Mouse (Mus musculus): ENCODE results near the gene Spag16. TPM values are rescaled to one million over a fixed set of nuclear protein-coding genes. Genes with fewer than 3 reads are reported as not detected.
"Not testable (repeated sequence)": the region's sequence is repeated elsewhere in the genome, so short reads cannot be mapped to it uniquely, and the experiment has no call there.

Spag16 gene
- polyA plus RNA-seq, 1 experiment, result not detected

DNA sequence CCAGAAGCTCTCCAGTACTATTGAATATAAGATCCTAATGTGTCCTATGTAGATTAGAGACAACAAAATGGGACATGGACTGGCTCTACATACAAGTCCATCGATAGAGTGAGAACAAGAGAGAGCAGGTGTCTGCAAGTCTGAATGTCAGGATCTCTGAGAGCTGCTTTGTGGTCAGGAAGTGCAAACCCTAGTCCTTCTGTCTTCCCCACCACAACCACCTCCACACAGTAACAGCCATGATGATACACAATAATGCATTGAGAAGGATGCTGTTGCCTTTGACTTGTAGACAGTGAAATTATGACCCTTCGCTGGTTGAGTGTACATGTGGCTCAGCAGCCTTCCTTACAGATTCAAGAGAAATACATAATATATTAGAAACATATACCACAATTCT lies 16.6 kb upstream of the Spag16 start:
- WGBS, result 82% methylated on average over 2 of the region's 2 CpGs
- Histone ChIP-seq H3K4me1 (ENCODE audit: control insufficient read depth, insufficient read depth, insufficient read length, low read length) (no peaks in the 10 kb centered on the region), H3K27ac (ENCODE audit: insufficient read depth, low read depth, low read length) (no peak overlapping the region), H3K27me3 (ENCODE audit: control insufficient read depth, insufficient read depth, low read length) (no peaks in the 10 kb centered on the region), H3K4me3 (ENCODE audit: low read depth, low read length) (no peak overlapping the region), H3K36me3 (ENCODE audit: control insufficient read depth, insufficient read depth, low read length) (no peaks in the 10 kb centered on the region)
- TF ChIP-seq CTCF (IDR thresholded peaks at IDR 0.05; ENCODE audit: extremely low read depth, insufficient read length, insufficient replicate concordance, low read depth, low read length) (no peak), POLR2A (IDR thresholded peaks at IDR 0.05; ENCODE audit: low read depth, low read length) (no peak)

DNA sequence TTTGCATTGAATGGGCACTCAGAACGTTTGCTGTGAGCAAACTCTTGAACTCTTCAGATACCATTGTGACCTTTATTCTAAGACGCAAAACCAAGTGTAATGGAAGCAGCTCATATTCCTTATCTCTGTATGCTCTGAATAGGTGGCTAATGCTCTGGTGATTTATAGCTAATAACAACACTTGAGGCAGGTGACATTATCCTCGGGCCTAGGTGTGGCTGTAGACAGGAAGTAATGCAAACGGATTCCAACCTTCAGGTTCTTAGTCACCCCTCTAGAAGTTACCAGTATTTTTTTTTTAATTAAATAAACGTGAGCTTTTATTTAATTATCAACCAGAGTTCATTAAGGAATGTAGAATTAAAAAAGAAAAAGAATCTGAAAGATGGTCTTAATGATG lies 1.1 kb upstream of the Spag16 start:
- H3K36me3 ChIP-seq (ENCODE audit: control insufficient read depth, insufficient read depth, low read length); H3K4me1 ChIP-seq (ENCODE audit: control insufficient read depth, insufficient read depth, insufficient read length, low read length); H3K4me3 ChIP-seq (ENCODE audit: low read depth, low read length); H3K27ac ChIP-seq (ENCODE audit: insufficient read depth, low read depth, low read length); H3K27me3 ChIP-seq (ENCODE audit: control insufficient read depth, insufficient read depth, low read length): not testable (repeated sequence)
- 28% methylated on average over 5 of the region's 5 CpGs for WGBS

DNA sequence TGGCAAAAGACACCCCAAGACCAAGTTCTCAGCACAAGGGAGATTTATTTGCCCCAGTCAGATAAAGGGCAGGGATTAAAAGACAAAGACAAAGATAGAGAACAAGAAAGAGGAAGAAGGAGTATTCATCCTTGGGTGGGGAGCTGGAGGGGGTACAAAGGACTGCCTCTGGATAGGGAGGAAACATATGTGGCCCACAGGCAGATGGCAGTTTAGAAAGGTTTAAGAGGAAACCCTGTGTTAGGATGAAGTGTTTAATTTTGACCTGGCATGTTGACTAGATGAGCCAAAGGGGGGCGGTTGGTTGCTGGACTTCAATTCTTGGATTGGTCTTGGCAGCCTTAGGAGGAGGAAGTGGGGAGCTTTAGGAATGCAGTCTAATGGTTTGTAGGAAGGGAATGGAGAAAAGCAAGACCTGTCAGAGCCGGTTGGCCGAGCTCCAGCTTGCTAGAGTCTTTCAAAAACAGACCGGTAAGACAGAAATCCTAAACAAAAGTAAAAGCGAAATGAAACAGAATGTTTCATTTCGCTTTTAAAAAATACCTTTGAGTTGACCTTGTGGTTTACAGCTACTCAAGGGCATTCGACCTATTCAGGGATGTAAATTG lies 2.2 kb downstream of the Spag16 start:
- 75% methylated on average over 7 of the region's 7 CpGs for WGBS
- H3K4me3 ChIP-seq (ENCODE audit: low read depth, low read length), result no peak overlapping the region
- no peaks in the 10 kb centered on the region for H3K36me3 ChIP-seq (ENCODE audit: control insufficient read depth, insufficient read depth, low read length)
- H3K27ac ChIP-seq (ENCODE audit: insufficient read depth, low read depth, low read length), result no peak overlapping the region
- no peaks in the 10 kb centered on the region for H3K27me3 ChIP-seq (ENCODE audit: control insufficient read depth, insufficient read depth, low read length)
- no peaks in the 10 kb centered on the region for H3K4me1 ChIP-seq (ENCODE audit: control insufficient read depth, insufficient read depth, insufficient read length, low read length)
- TF ChIP-seq POLR2A (IDR thresholded peaks at IDR 0.05; ENCODE audit: low read depth, low read length) (no peak), CTCF (IDR thresholded peaks at IDR 0.05; ENCODE audit: extremely low read depth, insufficient read length, insufficient replicate concordance, low read depth, low read length) (no peak)

DNA sequence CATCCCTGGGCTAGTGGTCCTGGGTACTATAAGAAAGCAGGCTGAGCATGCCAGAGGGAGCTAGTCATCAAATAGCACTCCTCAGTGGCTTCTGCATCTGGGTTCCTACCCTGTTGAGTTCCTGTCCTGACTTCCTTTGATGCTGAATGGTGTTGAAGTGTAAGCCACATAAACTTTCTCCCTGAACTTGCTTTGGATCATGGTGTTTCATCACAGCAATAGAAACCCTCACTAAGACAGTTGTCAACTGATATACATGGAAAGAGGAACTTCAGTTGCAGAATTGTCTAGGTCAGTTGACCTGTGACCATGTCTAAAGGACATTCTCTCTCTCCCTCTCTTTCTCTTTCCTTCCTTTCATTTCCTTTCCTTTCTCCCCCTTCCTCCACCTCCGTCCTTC lies 3.8 kb downstream of the Spag16 start:
- WGBS, result 60% methylated on average over 1 of the region's 1 CpGs
- TF ChIP-seq CTCF (IDR thresholded peaks at IDR 0.05; ENCODE audit: extremely low read depth, insufficient read length, insufficient replicate concordance, low read depth, low read length) (no peak), POLR2A (IDR thresholded peaks at IDR 0.05; ENCODE audit: low read depth, low read length) (no peak)
- Histone ChIP-seq H3K27me3 (ENCODE audit: control insufficient read depth, insufficient read depth, low read length) (no peaks in the 10 kb centered on the region), H3K4me3 (ENCODE audit: low read depth, low read length) (no peak overlapping the region), H3K27ac (ENCODE audit: insufficient read depth, low read depth, low read length) (no peak overlapping the region), H3K36me3 (ENCODE audit: control insufficient read depth, insufficient read depth, low read length) (no peaks in the 10 kb centered on the region), H3K4me1 (ENCODE audit: control insufficient read depth, insufficient read depth, insufficient read length, low read length) (no peaks in the 10 kb centered on the region)

DNA sequence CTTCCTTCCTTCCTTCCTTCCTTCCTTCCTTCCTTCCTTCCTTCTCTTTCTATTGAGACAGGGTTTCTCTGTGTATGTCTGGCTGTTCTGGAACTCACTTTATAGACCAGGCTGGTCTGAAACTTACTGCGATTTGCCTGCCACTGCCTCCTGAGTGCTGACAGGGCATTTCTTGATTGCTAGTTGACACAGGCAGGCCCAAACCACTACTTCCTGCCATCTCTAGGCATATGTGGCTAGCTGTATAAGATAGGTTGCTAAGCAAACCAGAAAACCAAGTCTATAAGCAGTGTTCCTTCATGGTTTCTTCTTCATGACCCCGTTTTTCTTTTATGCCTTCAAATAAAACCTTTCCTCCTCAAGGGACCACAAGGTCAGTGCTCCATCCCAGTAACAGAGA lies 4.2 kb downstream of the Spag16 start:
- H3K4me3 ChIP-seq (ENCODE audit: low read depth, low read length), result no peak overlapping the region
- H3K4me1 ChIP-seq (ENCODE audit: control insufficient read depth, insufficient read depth, insufficient read length, low read length), result no peaks in the 10 kb centered on the region
- no peak for TF ChIP-seq CTCF (IDR thresholded peaks at IDR 0.05; ENCODE audit: extremely low read depth, insufficient read length, insufficient replicate concordance, low read depth, low read length)
- TF ChIP-seq POLR2A (IDR thresholded peaks at IDR 0.05; ENCODE audit: low read depth, low read length), result no peak
- WGBS, result 80% methylated on average over 2 of the region's 2 CpGs
- H3K36me3 ChIP-seq (ENCODE audit: control insufficient read depth, insufficient read depth, low read length), result no peaks in the 10 kb centered on the region
- no peaks in the 10 kb centered on the region for H3K27me3 ChIP-seq (ENCODE audit: control insufficient read depth, insufficient read depth, low read length)
- H3K27ac ChIP-seq (ENCODE audit: insufficient read depth, low read depth, low read length), result no peak overlapping the region

DNA sequence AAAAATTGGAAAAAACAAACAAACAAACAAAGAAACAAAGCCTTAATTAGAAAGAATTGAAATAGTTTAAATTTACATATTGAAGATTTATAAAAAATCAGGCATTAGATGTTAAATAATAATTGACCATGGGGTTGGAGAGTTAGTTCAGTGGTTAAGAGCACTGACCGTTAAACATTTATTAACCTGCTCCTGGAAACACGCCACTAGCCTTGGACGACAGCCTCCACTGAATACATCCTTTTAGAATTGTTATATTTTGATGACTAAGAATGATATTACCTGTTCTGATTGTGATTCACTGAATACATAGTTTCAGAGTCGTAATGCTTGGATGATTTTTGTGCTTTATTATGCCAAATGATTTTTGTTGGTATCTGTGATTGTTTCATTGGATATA lies 6.7 kb downstream of the Spag16 start:
- not testable (repeated sequence) for H3K4me3 ChIP-seq (ENCODE audit: low read depth, low read length); H3K36me3 ChIP-seq (ENCODE audit: control insufficient read depth, insufficient read depth, low read length); H3K27me3 ChIP-seq (ENCODE audit: control insufficient read depth, insufficient read depth, low read length); H3K4me1 ChIP-seq (ENCODE audit: control insufficient read depth, insufficient read depth, insufficient read length, low read length); H3K27ac ChIP-seq (ENCODE audit: insufficient read depth, low read depth, low read length)
- 61% methylated on average over 4 of the region's 4 CpGs for WGBS

DNA sequence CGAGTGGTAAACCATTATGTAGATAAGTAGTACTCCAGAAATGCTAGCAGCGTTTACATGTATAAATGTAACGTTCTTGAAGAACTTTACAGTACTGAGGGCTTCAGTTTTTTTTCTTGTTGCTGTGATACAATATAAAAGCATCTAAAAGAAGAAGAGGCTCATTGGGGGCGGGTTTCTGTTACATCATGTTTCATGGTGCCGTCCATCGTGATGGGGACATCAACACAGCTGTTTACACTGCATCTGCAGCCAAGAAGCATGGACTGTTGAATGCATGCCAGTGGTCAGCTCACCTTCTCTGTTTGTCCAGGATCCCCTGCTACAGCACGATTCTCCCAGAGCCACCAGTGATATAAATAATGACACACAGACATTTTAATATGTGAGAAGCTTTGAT lies 26.7 kb downstream of the Spag16 start:
- 60% methylated on average over 7 of the region's 7 CpGs for WGBS
- H3K27ac ChIP-seq (ENCODE audit: insufficient read depth, low read depth, low read length), result no peak overlapping the region
- H3K4me3 ChIP-seq (ENCODE audit: low read depth, low read length), result no peak overlapping the region
- H3K27me3 ChIP-seq (ENCODE audit: control insufficient read depth, insufficient read depth, low read length), result no peaks in the 10 kb centered on the region
- H3K36me3 ChIP-seq (ENCODE audit: control insufficient read depth, insufficient read depth, low read length), result no peaks in the 10 kb centered on the region
- H3K4me1 ChIP-seq (ENCODE audit: control insufficient read depth, insufficient read depth, insufficient read length, low read length), result no peaks in the 10 kb centered on the region
- TF ChIP-seq POLR2A (IDR thresholded peaks at IDR 0.05; ENCODE audit: low read depth, low read length) (no peak), CTCF (IDR thresholded peaks at IDR 0.05; ENCODE audit: extremely low read depth, insufficient read length, insufficient replicate concordance, low read depth, low read length) (no peak)

DNA sequence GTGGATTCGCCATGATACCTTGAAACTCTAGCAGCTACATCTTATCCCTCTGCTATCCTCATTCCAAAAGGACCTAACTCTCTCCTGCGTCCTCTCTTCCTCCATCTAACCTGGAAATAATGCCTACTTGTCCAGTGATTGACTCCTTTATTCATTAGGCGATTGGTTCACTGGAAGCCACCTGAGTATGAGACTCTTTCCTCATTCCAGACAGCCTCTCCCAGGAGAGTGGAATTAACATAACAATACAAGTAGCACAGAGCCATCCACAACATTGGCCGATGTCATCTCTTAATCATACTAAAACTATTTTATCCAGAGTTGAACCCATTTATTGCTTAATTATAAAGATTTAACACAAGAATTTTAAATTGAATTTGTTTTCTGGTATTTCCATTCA lies 41.0 kb downstream of the Spag16 start:
- Histone ChIP-seq H3K27ac (ENCODE audit: insufficient read depth, low read depth, low read length) (no peak overlapping the region), H3K4me3 (ENCODE audit: low read depth, low read length) (no peak overlapping the region), H3K27me3 (ENCODE audit: control insufficient read depth, insufficient read depth, low read length) (no peaks in the 10 kb centered on the region), H3K36me3 (ENCODE audit: control insufficient read depth, insufficient read depth, low read length) (no peaks in the 10 kb centered on the region), H3K4me1 (ENCODE audit: control insufficient read depth, insufficient read depth, insufficient read length, low read length) (no peaks in the 10 kb centered on the region)
- TF ChIP-seq CTCF (IDR thresholded peaks at IDR 0.05; ENCODE audit: extremely low read depth, insufficient read length, insufficient replicate concordance, low read depth, low read length) (no peak), POLR2A (IDR thresholded peaks at IDR 0.05; ENCODE audit: low read depth, low read length) (no peak)
- WGBS, result 78% methylated on average over 4 of the region's 4 CpGs

Data from small intestine, adult 2 months (tissue).